Mouse (Mus musculus) heart, embryonic 16.5 days (tissue): ENCODE measurements around the gene Unc5a. TPM values are rescaled to one million over a fixed set of nuclear protein-coding genes. Genes with fewer than 3 reads are reported as not detected.

Source experiments
- ATAC-seq: fragments of 200-750 bp; cut with Nextera tagmentation; replicated peaks from 2 replicates; pipeline ENCODE4 v1.8.0; 2017; ENCODE audit warnings: moderate number of reproducible peaks; ENCODE audit not compliant: insufficient read depth, low FRiP score; ENCODE audit errors: extremely low read depth
- H3K27ac ChIP-seq: fragments of 300-500 bp; sonication (generic); 2 replicates; pipeline ENCODE4 v1.5.1; 2014; ENCODE audit warnings: mild to moderate bottlenecking, low read length, control low read depth, moderate library complexity
- H3K27me3 ChIP-seq: fragments of 300-500 bp; sonication (generic); 2 replicates; pipeline ENCODE4 v1.6.1; 2014; ENCODE audit warnings: low read length, mixed read lengths; ENCODE audit not compliant: control insufficient read depth, insufficient read depth
- H3K36me3 ChIP-seq: fragments of 300-500 bp; sonication (generic); 2 replicates; pipeline ENCODE4 v1.6.1; 2014; ENCODE audit not compliant: control insufficient read depth, insufficient read depth
- H3K4me1 ChIP-seq: fragments of 300-500 bp; sonication (generic); 2 replicates; pipeline ENCODE4 v1.6.1; 2014; ENCODE audit warnings: low read length, mixed read lengths; ENCODE audit not compliant: control insufficient read depth, insufficient read depth
- H3K4me2 ChIP-seq: fragments of 300-500 bp; sonication (generic); 2 replicates; pipeline ENCODE4 v1.6.1; 2014; ENCODE audit warnings: low read depth, mild to moderate bottlenecking, control low read depth, low read length
- H3K4me3 ChIP-seq: fragments of 300-500 bp; sonication (generic); 2 replicates; pipeline ENCODE4 v1.5.1; 2014; ENCODE audit warnings: mild to moderate bottlenecking, control low read depth, low read length
- H3K9ac ChIP-seq: fragments of 300-500 bp; sonication (generic); 2 replicates; pipeline ENCODE4 v1.6.1; 2014; ENCODE audit warnings: low read length, control low read depth
- H3K9me3 ChIP-seq: fragments of 300-500 bp; sonication (generic); replicated peaks from 2 replicates; pipeline ENCODE4 v1.6.1; 2016; ENCODE audit warnings: low read length; ENCODE audit not compliant: control insufficient read depth
- WGBS: fragments of 180-500 bp; shearing (Covaris S2); extraction: QIAGEN DNeasy Blood & Tissue Kit; methylation state at CpG from one replicate; pipeline ENCODE4 v1.1.7; 2014; 5-methylcytosine and 5-hydroxymethylcytosine counted together
- polyA plus RNA-seq: library from polyadenylated mRNA; unstranded; fragments of >200 nt; fragmentation: Nextera tagmentation; extraction: Ambion mirVana; gene quantifications from 2 replicates; pipeline ENCODE4 v1.2.1, GENCODE M21; 2015

Gene Unc5a
- polyA plus RNA-seq: 1.5 and 1.7 TPM in 2 replicates

- Histone ChIP-seq H3K9ac (peak within 1 kb of the TSS; percentile 63), H3K4me2 (peak within 1 kb of the TSS; percentile 94), H3K4me1 (peaks cover 9% of the 10 kb centered on the region; the same call in 1 of the 2 replicates), H3K27me3 (peaks cover 87% of the 10 kb centered on the region), H3K36me3 (no peaks in the 10 kb centered on the region), H3K9me3 (no peaks in the 10 kb centered on the region), H3K4me3 (peak within 1 kb of the TSS; percentile 59), H3K27ac (no peak within 1 kb of the TSS)
- WGBS: under 1% methylated on average over 71 of the region's 91 CpGs
- peak; percentile 61 for ATAC-seq
Measured at GRCm38 (mm10) chr13:54948531-54949493, at the start of gene Unc5a. Gene Unc5a (plus strand): TSS chr13:54949411.

DNA sequence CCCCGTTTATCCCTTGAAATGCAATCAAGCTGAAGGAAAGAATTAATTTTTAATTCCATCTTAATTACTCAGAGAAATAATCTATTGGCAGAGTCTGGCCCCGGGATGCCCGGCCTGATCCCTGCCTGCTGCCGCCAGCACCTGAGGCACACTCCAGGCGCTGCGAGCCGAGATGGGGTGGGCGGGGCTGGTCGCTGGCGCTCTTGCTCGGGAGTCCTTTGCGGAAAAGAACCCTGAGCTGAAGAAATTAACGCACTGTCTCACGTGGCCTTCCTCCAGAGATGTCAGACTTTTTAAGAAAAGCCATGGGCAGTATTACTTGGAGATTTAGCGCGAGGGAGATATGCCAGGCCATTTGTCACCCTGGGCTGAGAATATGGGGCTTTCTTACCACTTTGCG, 37.2 kb upstream of the Unc5a start:
- Histone ChIP-seq H3K4me2 (no peak overlapping the region), H3K4me3 (no peak overlapping the region), H3K4me1 (no peaks in the 10 kb centered on the region), H3K9me3 (0 out of 2 replicates have a peak, but pooled peaks cover 4% of the 10 kb centered on the region), H3K9ac (no peak overlapping the region), H3K36me3 (no peaks in the 10 kb centered on the region), H3K27ac (no peak overlapping the region), H3K27me3 (peaks cover 26% of the 10 kb centered on the region)
- ATAC-seq: no peak
- 3% methylated on average over 17 of the region's 17 CpGs for WGBS

GRCm38 (mm10) chr13:54912894-54913621, 36.2 kb upstream of the Unc5a start:
- Histone ChIP-seq H3K4me3 (no peak overlapping the region), H3K9me3 (0 out of 2 replicates have a peak, but pooled peaks cover 4% of the 10 kb centered on the region), H3K4me1 (no peaks in the 10 kb centered on the region), H3K27me3 (peaks cover 26% of the 10 kb centered on the region), H3K36me3 (no peaks in the 10 kb centered on the region), H3K4me2 (no peak overlapping the region), H3K9ac (no peak overlapping the region), H3K27ac (no peak overlapping the region)
- ATAC-seq: no peak
- 13% methylated on average over 16 of the region's 16 CpGs for WGBS

DNA sequence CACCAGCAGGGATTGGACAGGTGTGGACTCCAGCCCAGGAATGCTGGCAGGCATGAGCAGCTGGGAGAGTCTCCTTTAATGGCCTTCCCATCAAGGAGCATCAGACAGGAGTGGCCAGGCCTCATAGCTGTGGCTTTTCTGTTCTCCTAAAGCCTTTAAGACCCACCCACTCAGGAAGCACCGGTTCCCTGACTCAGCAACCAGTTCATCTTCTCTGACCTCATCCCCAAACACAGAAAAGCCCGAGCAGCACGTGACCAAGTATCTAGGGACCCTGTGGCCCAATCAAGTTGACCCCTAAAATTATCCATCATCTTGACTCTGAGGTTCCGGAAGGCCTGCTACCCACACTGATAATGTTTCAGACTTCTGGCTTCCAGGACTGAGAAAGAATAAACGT, 32.6 kb upstream of the Unc5a start:
- no peak overlapping the region for H3K4me2 ChIP-seq
- WGBS: 49% methylated on average over 5 of the region's 5 CpGs
- no peaks in the 10 kb centered on the region for H3K36me3 ChIP-seq
- peaks cover 20% of the 10 kb centered on the region for H3K27me3 ChIP-seq
- no peak overlapping the region for H3K27ac ChIP-seq
- no peak overlapping the region for H3K9ac ChIP-seq
- H3K4me1 ChIP-seq: no peaks in the 10 kb centered on the region
- H3K9me3 ChIP-seq: 0 out of 2 replicates have a peak, but pooled peaks cover 4% of the 10 kb centered on the region
- no peak overlapping the region for H3K4me3 ChIP-seq
- no peak for ATAC-seq

DNA sequence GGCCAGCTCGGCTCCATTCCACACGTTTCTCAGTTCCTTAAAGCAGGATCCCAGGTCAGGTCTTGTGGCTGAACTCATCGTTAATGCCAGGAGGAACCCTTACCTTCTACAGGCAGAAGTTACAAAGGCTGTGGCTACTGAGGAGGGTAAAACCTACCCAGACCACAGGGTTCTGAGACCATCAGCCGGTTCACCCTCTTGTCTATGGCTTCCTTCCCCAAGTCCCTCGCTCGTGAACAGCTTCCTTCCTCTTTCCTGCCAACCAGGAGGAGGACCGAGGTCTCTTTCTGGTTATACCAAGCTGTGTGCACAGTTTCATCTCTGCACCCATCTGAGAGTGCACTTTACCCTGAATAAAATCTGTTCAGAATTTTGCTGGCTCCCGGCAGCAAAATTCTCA, 30.3 kb upstream of the Unc5a start:
- H3K27me3 ChIP-seq: peaks cover under 1% of the 10 kb centered on the region
- 59% methylated on average over 8 of the region's 8 CpGs for WGBS

GRCm38 (mm10) chr13:54919666-54920065, 29.5 kb upstream of the Unc5a start:
- no peak for ATAC-seq
- no peak overlapping the region for H3K4me2 ChIP-seq
- H3K27me3 ChIP-seq: no peaks in the 10 kb centered on the region
- H3K27ac ChIP-seq: no peak overlapping the region
- H3K9me3 ChIP-seq: 0 out of 2 replicates have a peak, but pooled peaks cover 4% of the 10 kb centered on the region
- 44% methylated on average over 5 of the region's 5 CpGs for WGBS
- no peaks in the 10 kb centered on the region for H3K36me3 ChIP-seq
- H3K4me1 ChIP-seq: no peaks in the 10 kb centered on the region
- no peak overlapping the region for H3K9ac ChIP-seq
- H3K4me3 ChIP-seq: no peak overlapping the region

More for the DNA sequence above, 30.3 kb upstream of the Unc5a start:
- Histone ChIP-seq H3K9me3 (0 out of 2 replicates have a peak, but pooled peaks cover 4% of the 10 kb centered on the region), H3K4me3 (no peak overlapping the region), H3K4me2 (no peak overlapping the region), H3K36me3 (no peaks in the 10 kb centered on the region), H3K9ac (no peak overlapping the region), H3K4me1 (no peaks in the 10 kb centered on the region), H3K27ac (no peak overlapping the region)
- ATAC-seq: no peak

DNA sequence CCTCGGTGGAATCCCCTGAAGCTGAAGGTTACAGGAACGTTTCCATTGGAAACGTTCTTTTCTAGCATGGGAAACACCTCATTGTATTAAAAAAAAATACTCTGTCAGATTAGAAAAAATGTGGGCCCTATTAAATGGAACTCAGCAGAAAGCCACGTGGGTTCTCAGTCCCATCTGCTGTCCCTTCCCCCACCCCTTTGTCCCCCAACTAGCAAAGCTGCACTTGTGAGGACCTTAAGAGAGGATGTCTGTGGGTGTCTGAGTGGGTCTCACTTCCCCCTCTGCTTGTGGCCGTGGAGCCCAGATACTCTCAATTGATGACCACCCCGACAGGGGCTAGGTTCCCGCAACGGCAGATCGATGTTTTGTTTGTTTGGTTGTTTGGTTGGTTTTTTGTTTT, 27.5 kb upstream of the Unc5a start:
- H3K36me3 ChIP-seq: no peaks in the 10 kb centered on the region
- 68% methylated on average over 9 of the region's 9 CpGs for WGBS
- no peaks in the 10 kb centered on the region for H3K27me3 ChIP-seq
- H3K9me3 ChIP-seq: no peaks in the 10 kb centered on the region
- no peaks in the 10 kb centered on the region for H3K4me1 ChIP-seq
- no peak overlapping the region for H3K9ac ChIP-seq
- no peak overlapping the region for H3K27ac ChIP-seq
- H3K4me2 ChIP-seq: no peak overlapping the region
- no peak for ATAC-seq
- no peak overlapping the region for H3K4me3 ChIP-seq

DNA sequence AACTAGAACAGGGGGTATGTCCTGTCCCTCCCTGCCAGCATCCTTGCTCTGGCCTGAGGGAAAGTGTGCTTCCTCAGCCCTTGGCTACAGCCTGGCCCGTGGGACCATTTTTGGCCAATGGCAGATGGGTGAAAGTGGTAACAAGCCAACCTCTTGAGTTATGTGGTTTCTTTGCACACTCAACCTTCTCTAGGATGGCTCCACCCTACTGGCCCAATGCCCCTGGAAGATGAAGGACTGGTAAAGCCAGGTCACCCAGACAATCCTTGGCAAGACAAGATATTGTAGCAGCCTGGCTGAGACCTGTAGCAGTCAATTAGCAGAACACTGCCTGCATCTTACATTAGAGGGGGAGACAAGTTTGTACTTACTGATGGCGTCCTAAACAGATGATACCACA, 25.5 kb upstream of the Unc5a start:
- H3K4me1 ChIP-seq: no peaks in the 10 kb centered on the region
- no peak overlapping the region for H3K9ac ChIP-seq
- no peak overlapping the region for H3K27ac ChIP-seq
- H3K9me3 ChIP-seq: no peaks in the 10 kb centered on the region
- no peak overlapping the region for H3K4me2 ChIP-seq
- no peaks in the 10 kb centered on the region for H3K36me3 ChIP-seq
- H3K27me3 ChIP-seq: no peaks in the 10 kb centered on the region
- 65% methylated on average over 2 of the region's 2 CpGs for WGBS
- no peak overlapping the region for H3K4me3 ChIP-seq
- no peak for ATAC-seq

- H3K4me1 ChIP-seq: no peaks in the 10 kb centered on the region
- no peak overlapping the region for H3K4me2 ChIP-seq
- H3K9ac ChIP-seq: no peak overlapping the region
- WGBS: 38% methylated on average over 8 of the region's 8 CpGs
- no peak overlapping the region for H3K27ac ChIP-seq
- no peaks in the 10 kb centered on the region for H3K9me3 ChIP-seq
- H3K4me3 ChIP-seq: no peak overlapping the region
- ATAC-seq: no peak
- no peaks in the 10 kb centered on the region for H3K36me3 ChIP-seq
- no peaks in the 10 kb centered on the region for H3K27me3 ChIP-seq
Measured at GRCm38 (mm10) chr13:54925466-54925865, 23.7 kb upstream of the Unc5a start.
